Mouse (Mus musculus) right cerebral cortex, postnatal 10 days (tissue): Measurements from ENCODE around the gene Whrn.

Source experiments
- DNase-seq, 2 experiments: peaks; one replicate each; pipeline ENCODE4 v3.0.0; 2021; ENCODE audit warnings: low spot score in 2 of 2

The Whrn gene

GRCm38 (mm10) chr4:63450551-63450950, 45.2 kb downstream of the Whrn start:
- no peak for DNase-seq

GRCm38 (mm10) chr4:63444362-63445066, 51.3 kb downstream of the Whrn start:
- no peak for DNase-seq

GRCm38 (mm10) chr4:63443101-63443500, 52.7 kb downstream of the Whrn start:
- DNase-seq: no peak

- DNase-seq: no peak
These were observed 54.2 kb downstream of the Whrn start for GRCm38 (mm10) chr4:63441616-63442015.

GRCm38 (mm10) chr4:63440262-63440661, 55.5 kb downstream of the Whrn start:
- no peak for DNase-seq

- DNase-seq: no peak
These were observed 57.8 kb downstream of the Whrn start for GRCm38 (mm10) chr4:63437968-63438367.

GRCm38 (mm10) chr4:63437119-63437815, 58.5 kb downstream of the Whrn start:
- no peak for DNase-seq

- DNase-seq: no peak
These were observed 60.4 kb downstream of the Whrn start for GRCm38 (mm10) chr4:63435402-63435801.

- no peak for DNase-seq
These were observed 64.7 kb downstream of the Whrn start for GRCm38 (mm10) chr4:63431098-63431497.

GRCm38 (mm10) chr4:63430357-63430756, 65.4 kb downstream of the Whrn start:
- DNase-seq: no peak

- no peak for DNase-seq
These were observed 69.5 kb downstream of the Whrn start for GRCm38 (mm10) chr4:63426308-63426707.

- DNase-seq: no peak
These were observed 72.0 kb downstream of the Whrn start for GRCm38 (mm10) chr4:63423811-63424210.

- no peak for DNase-seq
These were observed 72.6 kb downstream of the Whrn start for GRCm38 (mm10) chr4:63423231-63423630.

GRCm38 (mm10) chr4:63420143-63420920, 75.5 kb downstream of the Whrn start:
- peak; percentile 60 to 78 for DNase-seq

GRCm38 (mm10) chr4:63418270-63418669, 77.5 kb downstream of the Whrn start:
- no peak for DNase-seq

GRCm38 (mm10) chr4:63417318-63417957, 78.4 kb downstream of the Whrn start:
- peak; percentile 86 to 90 for DNase-seq

GRCm38 (mm10) chr4:63414951-63415350, 80.8 kb downstream of the Whrn start:
- no peak for DNase-seq

GRCm38 (mm10) chr4:63411222-63411621, 84.6 kb downstream of the Whrn start:
- no peak for DNase-seq

GRCm38 (mm10) chr4:63410583-63410934, 85.2 kb downstream of the Whrn start:
- peak; percentile 96 to 97 for DNase-seq

GRCm38 (mm10) chr4:63409908-63410582, 85.7 kb downstream of the Whrn start:
- peak; percentile 75 to 79 for DNase-seq

GRCm38 (mm10) chr4:63409317-63409907, 86.4 kb downstream of the Whrn start:
- DNase-seq: peak in 1 of 2 experiments; percentile 56
